Mouse (Mus musculus): Measurements from ENCODE around the gene Nop14.
"Not testable (repeated sequence)": the region's sequence is repeated elsewhere in the genome, so short reads cannot be mapped to it uniquely, and the experiment has no call there.

The Nop14 gene

GRCm38 (mm10) chr5:34632996-34633395 lies 27.0 kb downstream of the Nop14 start:
- no peak for DNase-seq (ENCODE audit: low read depth, low spot score)

DNA sequence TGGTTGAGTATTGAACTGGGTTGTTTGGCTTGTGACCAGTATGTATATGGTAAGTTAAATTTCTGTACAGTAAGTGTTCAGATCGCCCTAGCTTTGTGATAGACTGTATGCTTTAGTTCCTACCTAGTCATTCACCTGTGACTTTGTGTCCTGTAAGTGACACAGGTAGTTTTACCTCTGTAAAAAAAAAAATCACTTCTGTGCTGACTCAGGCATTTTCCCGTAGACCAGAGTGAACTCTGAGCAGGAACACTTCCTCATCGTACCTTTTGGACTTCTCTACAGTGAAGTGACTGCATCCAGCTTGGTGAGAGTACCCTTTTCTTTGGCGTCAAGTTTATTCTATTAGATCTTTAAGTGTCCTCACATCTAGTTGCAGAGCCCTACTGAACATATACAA lies 50.0 kb downstream of the Nop14 start:
- DNase-seq (ENCODE audit: low read depth, low spot score) = no peak

- DNase-seq (ENCODE audit: low read depth, low spot score) = no peak
Measured at GRCm38 (mm10) chr5:34608226-34608625, 51.7 kb downstream of the Nop14 start.

DNA sequence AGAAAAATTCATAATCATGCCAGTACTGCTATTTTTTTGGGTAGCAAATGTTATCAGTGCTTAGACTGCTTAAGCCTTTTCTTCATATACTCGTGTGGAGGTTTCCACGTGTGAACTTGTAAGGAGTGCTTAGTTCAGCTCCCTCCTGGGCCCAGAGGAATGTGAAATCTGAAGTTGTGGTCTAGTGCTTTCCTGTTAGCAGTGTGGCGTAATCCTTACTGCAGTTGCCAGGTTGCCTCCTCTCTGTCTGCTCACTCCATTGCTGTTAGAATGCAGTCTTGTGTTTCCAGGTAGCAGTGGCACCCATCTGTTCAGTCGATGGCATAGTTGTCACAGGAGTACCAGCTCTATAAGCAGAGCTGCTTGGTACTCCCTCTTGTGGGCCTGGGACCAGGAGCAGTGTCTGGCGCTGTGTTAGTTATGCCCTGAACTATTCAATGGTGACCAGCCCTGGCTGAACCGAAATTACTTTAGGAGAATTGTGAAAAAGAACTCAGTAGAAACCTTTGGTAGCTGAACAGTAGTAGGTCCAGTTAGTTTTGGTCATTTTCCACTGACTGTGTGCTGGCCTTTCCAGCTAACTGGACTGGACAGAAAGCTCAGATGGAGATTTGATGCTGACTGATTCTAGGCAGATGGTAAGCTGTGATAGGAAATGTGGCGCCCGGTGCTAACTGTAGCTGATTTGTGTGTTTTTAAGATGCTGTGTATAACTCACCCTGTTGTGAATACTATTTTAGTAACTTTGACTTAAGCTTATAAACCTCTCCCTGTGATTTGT lies 52.7 kb downstream of the Nop14 start:
- no peak for DNase-seq (ENCODE audit: low read depth, low spot score)

DNA sequence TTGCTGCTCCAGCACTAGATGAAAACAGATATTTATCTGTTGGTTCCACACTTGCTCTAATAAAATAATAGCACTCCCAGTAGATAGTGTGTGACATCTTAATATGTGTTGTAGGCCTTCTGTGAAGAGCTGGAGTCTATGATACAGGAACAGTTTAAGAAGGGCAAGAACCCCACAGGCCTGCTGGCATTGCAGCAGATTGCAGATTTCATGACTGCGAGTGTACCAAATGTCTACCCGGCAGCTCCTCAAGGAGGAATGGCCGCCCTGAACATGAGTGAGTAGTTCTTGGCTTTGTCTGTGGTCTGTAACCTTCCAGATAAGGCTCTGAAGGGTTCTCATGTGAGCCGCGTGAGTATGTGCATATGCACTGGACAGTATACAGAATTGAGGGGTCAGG lies 55.4 kb downstream of the Nop14 start:
- DNase-seq (ENCODE audit: low read depth, low spot score) = no peak

DNA sequence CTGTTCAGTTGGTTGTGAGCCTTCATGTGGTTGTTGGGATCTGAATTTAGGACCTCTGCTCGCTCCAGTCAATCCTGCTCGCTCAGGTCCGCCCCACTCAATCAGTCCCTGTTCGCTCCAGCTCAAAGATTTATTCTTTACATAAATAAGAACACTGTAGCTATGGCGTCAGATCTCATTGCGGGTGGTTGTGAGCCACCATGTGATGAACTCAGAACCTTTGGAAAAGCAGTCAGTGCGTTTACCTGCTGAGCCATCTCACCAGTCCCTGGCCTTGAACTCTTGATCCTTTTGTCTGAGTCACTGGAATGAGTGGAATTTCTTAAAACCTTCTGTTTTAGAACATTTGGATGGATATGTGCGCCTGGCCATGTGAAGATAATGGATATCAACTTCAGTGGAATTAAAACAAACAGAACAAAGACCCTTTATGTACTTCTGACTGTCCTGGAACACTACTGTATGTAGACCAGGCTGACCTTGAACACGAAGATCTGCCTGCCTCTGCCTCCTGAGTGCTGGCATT lies 66.7 kb downstream of the Nop14 start:
- DNase-seq (ENCODE audit: low read depth, low spot score) = no peak

GRCm38 (mm10) chr5:34592666-34593065 lies 67.3 kb downstream of the Nop14 start:
- DNase-seq (ENCODE audit: low read depth, low spot score) = no peak

GRCm38 (mm10) chr5:34592224-34592623 lies 67.7 kb downstream of the Nop14 start:
- not testable (repeated sequence) for DNase-seq (ENCODE audit: low read depth, low spot score)

DNA sequence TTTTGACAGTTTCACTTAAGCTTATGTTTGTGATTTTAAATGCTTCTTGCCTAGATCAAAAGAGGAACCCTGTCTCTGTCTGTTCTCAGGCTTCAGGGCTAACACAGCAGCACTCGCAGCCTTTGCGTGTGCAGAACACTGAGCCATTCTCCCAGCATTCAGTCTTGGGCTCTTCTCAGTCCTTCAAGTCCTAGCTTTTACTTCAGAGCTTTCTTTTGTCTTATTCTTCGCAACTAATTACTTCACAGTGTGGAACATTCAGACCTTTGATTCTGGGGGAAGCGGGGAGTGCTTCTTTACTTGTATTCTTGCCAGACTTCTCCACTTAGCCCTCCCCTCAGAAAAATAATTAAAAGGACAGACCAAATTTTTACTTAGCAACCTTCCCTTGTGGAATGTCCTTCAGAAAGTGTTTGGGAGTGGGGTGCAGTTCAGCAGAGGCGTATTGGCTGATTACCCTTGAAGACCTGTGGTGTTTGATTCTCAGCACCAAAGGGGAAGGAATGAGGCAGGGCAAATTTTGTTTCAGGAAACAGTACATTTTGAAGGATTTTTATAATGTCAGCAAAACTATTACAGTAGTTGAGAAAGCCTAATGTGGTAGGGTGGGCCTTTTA lies 68.5 kb downstream of the Nop14 start:
- no peak for DNase-seq (ENCODE audit: low read depth, low spot score)

- DNase-seq (ENCODE audit: low read depth, low spot score) = no peak
Measured at GRCm38 (mm10) chr5:34590702-34591101, 69.2 kb downstream of the Nop14 start.

GRCm38 (mm10) chr5:34590059-34590458 lies 69.9 kb downstream of the Nop14 start:
- DNase-seq (ENCODE audit: low read depth, low spot score) = no peak

Measured in A20 (cell line).